Mouse (Mus musculus) liver, adult 2 months (tissue): Measurements from ENCODE around the gene St8sia1. TPM values are rescaled to one million over a fixed set of nuclear protein-coding genes. Genes with fewer than 3 reads are reported as not detected.
A peak's percentile ranks its signal among the peaks of the same experiment; 100 is the strongest.

ENCODE experiments used
- DNase-seq: peaks from one replicate; pipeline ENCODE4 v3.0.0-alpha.2; 2011; ENCODE audit warnings: low read depth, low spot score; ENCODE audit errors: extremely low read depth
- H3K27ac ChIP-seq: fragments of 200-500 bp; replicated peaks from 2 replicates; pipeline ENCODE4 v1.5.1; 2012; ENCODE audit warnings: low read depth, mild to moderate bottlenecking, control low read depth, inconsistent platforms, low read length; ENCODE audit not compliant: insufficient read depth
- H3K27me3 ChIP-seq: fragments of 200-500 bp; 2 replicates; pipeline ENCODE4 v1.6.1; 2012; ENCODE audit warnings: mild to moderate bottlenecking, moderate library complexity, low read length, inconsistent platforms; ENCODE audit not compliant: control insufficient read depth, insufficient read depth
- H3K36me3 ChIP-seq: fragments of 200-500 bp; 2 replicates; pipeline ENCODE4 v1.6.1; 2012; ENCODE audit warnings: low read length, inconsistent platforms; ENCODE audit not compliant: control insufficient read depth, insufficient read depth
- H3K4me1 ChIP-seq: fragments of 200-500 bp; 2 replicates; pipeline ENCODE4 v1.6.1; 2011; ENCODE audit warnings: low read length; ENCODE audit not compliant: control insufficient read depth, insufficient read depth
- H3K4me3 ChIP-seq: fragments of 200-500 bp; 2 replicates; pipeline ENCODE4 v1.5.1; 2011; ENCODE audit warnings: low read depth, mild to moderate bottlenecking, control low read depth, low read length, moderate library complexity; ENCODE audit not compliant: insufficient read depth
- H3K79me2 ChIP-seq: fragments of 200-500 bp; 2 replicates; pipeline ENCODE4 v1.6.1; 2012; ENCODE audit warnings: inconsistent platforms, mild to moderate bottlenecking, low read length, moderate library complexity; ENCODE audit not compliant: control insufficient read depth, insufficient read depth
- H3K9ac ChIP-seq: fragments of 200-500 bp; 2 replicates; pipeline ENCODE4 v1.6.1; 2012; ENCODE audit warnings: low read depth, mild to moderate bottlenecking, control low read depth, inconsistent platforms, low read length
- CTCF ChIP-seq: fragments of 200-500 bp; IDR thresholded peaks from 2 replicates; pipeline ENCODE4 v1.5.1; 2011; ENCODE audit warnings: low read depth, low read length, control low read depth
- POLR2A ChIP-seq: fragments of 200-500 bp; IDR thresholded peaks from 2 replicates; pipeline ENCODE4 v1.6.1; 2011; ENCODE audit warnings: low read length, control low read depth; ENCODE audit not compliant: insufficient read depth; ENCODE audit errors: extremely low read depth
- WGBS: fragments of 180-500 bp; shearing (Covaris S2); methylation state at CpG from one replicate; pipeline ENCODE4 v1.1.7; 2018; 5-methylcytosine and 5-hydroxymethylcytosine counted together
- polyA plus RNA-seq: library from polyadenylated mRNA; depleted of rRNA; stranded (reverse); fragments of >200 nt; gene quantifications from 2 replicates; pipeline ENCODE4 v1.2.3, GENCODE M21; 2012
- total RNA-seq: library from RNA; depleted of rRNA; stranded (reverse); fragments of >200 nt; gene quantifications from 2 replicates; pipeline ENCODE4 v1.2.3, GENCODE M21; 2014

Gene St8sia1
- total and polyA plus RNA-seq, 2 experiments = under 0.01 to 0.01 TPM

DNA sequence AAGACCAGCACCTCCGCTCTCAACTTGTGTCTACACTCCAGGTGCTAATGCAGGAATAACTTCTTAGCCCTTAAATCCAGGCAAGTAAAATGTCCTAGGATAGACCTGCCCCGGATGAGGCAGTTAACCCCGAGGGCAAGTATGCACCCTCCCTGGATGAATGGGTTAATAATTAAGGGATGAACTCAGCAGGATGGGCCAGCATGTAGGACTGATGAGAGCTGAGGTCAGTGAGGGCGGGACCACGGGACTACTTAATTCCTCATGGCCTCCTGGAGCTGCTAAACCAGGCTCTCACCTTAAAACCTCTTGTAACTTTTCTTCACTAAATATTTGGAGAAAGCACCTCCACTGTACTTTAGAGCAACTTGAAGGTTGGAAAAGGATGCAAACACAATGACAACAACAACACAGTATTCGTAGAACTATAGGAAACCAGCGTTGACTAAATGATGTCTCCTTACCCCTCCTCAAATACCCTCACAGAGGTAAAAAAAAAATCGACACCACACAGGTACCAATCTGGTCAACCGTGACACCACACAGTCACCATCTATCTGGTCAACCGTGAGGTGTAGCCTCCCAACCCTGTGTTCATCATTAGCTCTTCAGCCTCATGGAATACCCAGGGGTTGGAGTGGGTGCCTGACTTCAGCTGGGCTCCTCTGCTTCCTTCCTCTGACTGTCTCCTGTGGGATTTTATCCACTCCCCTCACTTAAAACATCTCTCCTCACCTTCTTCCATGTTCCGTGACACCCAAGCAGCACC is 90.3 kb downstream of the St8sia1 start:
- Histone ChIP-seq H3K79me2 (no peaks in the 10 kb centered on the region), H3K27me3 (no peaks in the 10 kb centered on the region), H3K27ac (no peak overlapping the region), H3K4me3 (no peak overlapping the region), H3K4me1 (peaks cover 5% of the 10 kb centered on the region), H3K36me3 (no peaks in the 10 kb centered on the region), H3K9ac (no peak overlapping the region)
- DNase-seq = peak; percentile 88
- WGBS = 65% methylated on average over 11 of the region's 11 CpGs
- TF ChIP-seq CTCF (no peak), POLR2A (no peak)

DNA sequence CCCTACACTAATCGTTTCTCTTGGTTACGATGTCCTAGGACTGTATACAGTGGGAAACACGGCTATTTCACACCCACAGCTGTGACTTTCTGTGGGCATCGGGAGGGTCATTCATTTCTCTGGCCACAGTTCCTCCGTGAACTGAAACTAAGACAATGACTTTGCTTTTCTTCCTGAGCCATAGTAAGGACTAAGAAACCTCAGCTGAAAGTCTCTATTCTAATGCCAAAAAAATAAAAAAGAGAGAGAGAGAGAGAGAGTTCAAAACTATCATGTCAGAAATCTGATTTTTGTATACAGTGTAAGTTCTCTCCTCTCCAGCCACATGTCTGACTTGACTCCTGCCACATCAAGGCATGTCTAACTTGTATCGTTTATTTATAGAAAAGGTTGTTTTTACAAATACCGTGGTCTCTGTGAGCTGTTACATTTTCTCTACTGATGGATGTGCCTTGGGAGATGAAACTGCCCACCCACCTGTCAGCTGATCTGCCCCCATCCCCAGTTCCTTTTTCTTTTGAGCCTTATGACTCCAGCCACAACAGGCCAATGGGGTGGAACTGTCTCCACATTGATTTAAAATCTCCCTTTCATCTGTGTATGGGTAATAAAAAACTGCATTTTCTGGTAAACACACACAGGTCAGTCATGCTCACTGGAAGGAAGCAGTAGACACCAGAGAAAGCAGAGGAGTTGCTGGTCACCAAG is 94.4 kb downstream of the St8sia1 start:
- no peak overlapping the region for H3K9ac ChIP-seq
- no peaks in the 10 kb centered on the region for H3K27me3 ChIP-seq
- DNase-seq = no peak
- TF ChIP-seq POLR2A (no peak), CTCF (no peak)
- H3K4me3 ChIP-seq = no peak overlapping the region
- no peak overlapping the region for H3K27ac ChIP-seq
- no peaks in the 10 kb centered on the region for H3K79me2 ChIP-seq
- H3K36me3 ChIP-seq = no peaks in the 10 kb centered on the region
- peaks cover 1% of the 10 kb centered on the region; the same call in 1 of the 2 replicates for H3K4me1 ChIP-seq
- 83% methylated on average over 7 of the region's 7 CpGs for WGBS

DNA sequence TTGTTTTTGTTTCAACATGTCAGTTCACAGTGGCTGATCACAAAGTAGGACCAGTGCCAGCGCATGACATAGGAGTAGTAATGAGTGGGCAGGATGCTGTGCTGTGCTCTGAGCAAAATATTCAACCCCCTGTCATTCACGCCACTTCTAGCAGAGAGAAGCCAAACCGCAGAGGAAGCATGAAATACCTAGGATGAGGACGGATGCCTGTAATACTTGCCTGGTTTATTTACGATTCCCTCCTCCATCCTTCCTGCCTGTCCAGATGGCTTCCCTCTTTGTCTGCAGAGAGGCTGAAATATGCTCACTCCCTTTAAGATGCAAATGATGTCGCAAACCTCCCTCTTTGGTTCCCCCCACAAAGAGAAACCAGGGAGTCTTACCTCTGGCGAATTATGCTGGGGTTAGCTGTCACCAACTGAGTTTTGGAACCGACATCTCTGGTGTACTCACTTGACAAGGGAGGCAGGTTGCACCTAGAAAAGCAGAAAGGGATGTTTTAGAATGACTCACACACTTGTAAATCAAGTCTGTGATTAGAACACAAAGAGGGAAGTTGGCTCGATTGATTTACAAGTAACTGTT is 96.7 kb downstream of the St8sia1 start:
- no peaks in the 10 kb centered on the region for H3K27me3 ChIP-seq
- no peak overlapping the region for H3K9ac ChIP-seq
- no peaks in the 10 kb centered on the region for H3K4me1 ChIP-seq
- H3K4me3 ChIP-seq = no peak overlapping the region
- H3K36me3 ChIP-seq = no peaks in the 10 kb centered on the region
- H3K79me2 ChIP-seq = no peaks in the 10 kb centered on the region
- H3K27ac ChIP-seq = no peak overlapping the region
- DNase-seq = no peak
- 70% methylated on average over 9 of the region's 9 CpGs for WGBS
- TF ChIP-seq POLR2A (no peak), CTCF (no peak)

DNA sequence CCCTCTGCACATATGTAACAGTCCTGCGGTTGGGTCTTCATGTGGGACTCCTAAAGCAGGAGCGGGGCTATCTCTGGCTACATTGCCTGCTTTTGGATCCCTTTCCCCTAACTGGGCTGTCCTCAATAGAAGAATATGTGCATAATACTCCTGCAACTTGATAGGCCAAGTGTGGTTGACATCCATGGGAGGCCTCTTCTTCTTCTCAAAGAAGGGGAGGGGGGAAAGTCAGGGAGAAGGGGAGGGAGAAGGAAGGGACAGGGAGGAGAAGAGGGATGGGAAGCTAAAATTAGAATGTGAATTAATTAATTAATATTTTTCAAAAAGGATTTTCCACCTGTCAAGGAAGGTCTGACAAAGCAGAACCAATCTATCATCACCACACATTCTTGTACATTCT is 97.2 kb downstream of the St8sia1 start:
- 96% methylated on average over 2 of the region's 2 CpGs for WGBS
- Histone ChIP-seq H3K27ac (no peak overlapping the region), H3K4me1 (no peaks in the 10 kb centered on the region), H3K36me3 (no peaks in the 10 kb centered on the region), H3K4me3 (no peak overlapping the region), H3K79me2 (no peaks in the 10 kb centered on the region), H3K27me3 (no peaks in the 10 kb centered on the region), H3K9ac (no peak overlapping the region)
- TF ChIP-seq POLR2A (no peak), CTCF (no peak)
- DNase-seq = no peak

DNA sequence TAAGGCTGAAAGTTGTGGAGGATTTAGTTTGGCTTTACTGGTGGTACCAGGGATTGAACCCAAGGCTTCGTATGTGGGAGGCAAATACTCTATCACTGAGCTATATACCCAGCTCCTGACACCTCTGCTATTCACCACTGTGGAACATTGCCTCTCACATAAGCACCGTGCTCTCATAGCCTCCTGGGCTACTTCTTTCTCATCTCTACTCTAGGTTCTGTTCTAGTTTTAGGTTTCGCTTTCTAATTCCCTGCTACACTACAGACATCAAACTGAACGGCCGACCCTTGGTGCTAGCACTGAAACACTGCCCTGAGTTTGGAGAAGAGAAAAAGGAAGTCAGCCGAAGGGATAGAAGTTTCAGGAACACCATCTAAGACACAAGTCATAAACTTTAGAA is 99.1 kb downstream of the St8sia1 start:
- TF ChIP-seq CTCF (no peak), POLR2A (no peak)
- WGBS = 81% methylated on average over 6 of the region's 6 CpGs
- Histone ChIP-seq H3K36me3 (no peaks in the 10 kb centered on the region), H3K27ac (no peak overlapping the region), H3K9ac (no peak overlapping the region), H3K79me2 (no peaks in the 10 kb centered on the region), H3K27me3 (no peaks in the 10 kb centered on the region), H3K4me3 (no peak overlapping the region), H3K4me1 (no peaks in the 10 kb centered on the region)
- DNase-seq = no peak
